Mouse (Mus musculus) naive thymus-derived CD4-positive, alpha-beta T cell, adult 2 months (primary cell): ENCODE results near the gene Tmem51.

Source experiments
- DNase-seq: peaks from one replicate; pipeline ENCODE4 v3.0.0-alpha.2; 2011; ENCODE audit warnings: low read depth

The Tmem51 gene

GRCm38 (mm10) chr4:142084131-142084899 lies at the start of gene Tmem51:
Gene Tmem51, minus strand, starts transcription at chr4:142084304.
- no peak for DNase-seq

DNA sequence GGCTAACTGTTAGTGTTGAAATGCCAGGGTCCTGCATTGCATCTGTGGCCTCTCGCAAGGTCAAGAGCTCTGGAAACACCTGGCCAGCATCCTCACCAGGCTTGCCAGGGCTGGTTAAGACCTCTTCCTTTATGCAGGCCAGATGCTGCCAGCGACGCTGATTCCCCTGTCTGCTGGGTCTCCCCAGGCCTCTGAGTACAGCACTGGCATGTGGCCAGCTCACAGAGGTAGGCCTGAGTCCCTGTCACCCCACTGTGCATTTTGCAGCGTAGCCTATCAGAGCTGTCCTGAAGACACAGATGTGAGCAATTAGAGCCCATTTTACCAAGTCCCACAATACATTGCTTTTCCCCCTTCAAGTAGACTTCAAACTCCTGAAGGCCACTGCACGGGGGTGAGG lies 46.1 kb upstream of the Tmem51 start:
- DNase-seq, result no peak

DNA sequence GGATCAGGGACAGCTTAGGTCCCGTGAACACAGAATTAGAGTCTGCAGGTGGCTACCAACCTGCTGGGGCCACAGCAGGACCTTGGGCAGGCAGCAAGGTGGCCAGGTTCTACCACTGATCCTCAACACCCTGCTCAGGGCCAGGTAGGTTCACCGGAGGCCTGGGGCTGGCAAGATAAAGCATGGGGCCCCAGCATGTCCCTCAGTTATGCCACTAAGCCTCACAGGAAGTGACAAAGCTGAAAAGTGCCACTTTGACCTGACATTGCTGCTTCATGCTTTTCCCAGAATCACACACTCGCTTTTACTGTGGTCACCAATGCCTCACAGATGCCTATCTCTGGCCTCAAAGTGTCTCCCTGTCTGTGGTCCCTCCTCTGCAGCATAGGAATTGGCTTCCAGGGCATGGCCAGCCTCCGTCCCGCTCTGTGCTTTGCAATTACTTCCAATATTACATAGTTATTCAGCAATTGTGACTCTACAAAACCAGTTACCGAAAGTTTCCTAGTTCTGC lies 43.2 kb upstream of the Tmem51 start:
- DNase-seq, result no peak

GRCm38 (mm10) chr4:142126641-142127274 lies 42.7 kb upstream of the Tmem51 start:
- DNase-seq, result no peak

DNA sequence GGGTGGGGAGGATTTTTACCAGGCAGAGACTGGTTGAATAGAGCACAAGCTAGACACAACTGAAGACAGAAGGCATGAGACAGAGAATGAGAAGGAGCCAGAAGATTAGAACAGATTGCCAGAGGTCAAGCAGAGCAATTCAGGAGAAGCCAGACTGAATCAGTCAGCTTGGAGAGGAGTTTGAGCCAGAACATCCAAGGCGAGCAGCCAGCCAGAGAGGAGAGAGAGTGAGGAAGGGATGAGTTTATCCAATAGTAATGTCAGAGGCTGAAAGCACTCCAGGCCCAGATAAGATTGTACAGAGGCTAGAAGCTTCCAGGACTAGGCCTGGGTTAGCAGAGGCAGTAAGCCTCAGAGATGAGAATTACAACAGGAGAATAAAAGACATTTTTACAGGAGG lies 37.1 kb upstream of the Tmem51 start:
- no peak for DNase-seq

DNA sequence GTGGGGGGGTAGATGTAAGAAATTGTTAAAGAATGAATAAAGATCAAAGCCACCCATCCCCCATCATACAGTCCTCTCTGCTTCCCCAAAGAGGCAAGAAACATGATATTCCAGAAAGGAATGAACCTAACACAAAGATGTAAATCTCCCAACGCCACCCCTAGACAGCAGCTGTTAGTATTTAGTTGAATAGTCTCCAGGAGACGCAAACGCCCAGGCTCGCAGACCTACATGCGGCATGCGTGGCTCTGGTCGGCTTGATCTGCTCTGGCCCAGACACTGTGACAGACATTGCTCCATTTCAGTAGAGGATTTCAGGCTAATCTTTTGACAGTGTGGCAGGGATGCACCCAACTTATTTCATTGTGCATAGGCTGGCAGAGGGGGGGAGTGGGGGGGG lies 34.4 kb upstream of the Tmem51 start:
- DNase-seq, result no peak

- DNase-seq, result no peak
Measured at GRCm38 (mm10) chr4:142117993-142118392, 33.9 kb upstream of the Tmem51 start.

- DNase-seq, result no peak
Measured at GRCm38 (mm10) chr4:142113306-142113705, 29.2 kb upstream of the Tmem51 start.

- DNase-seq, result no peak
Measured at GRCm38 (mm10) chr4:142103081-142103671, 19.1 kb upstream of the Tmem51 start.

DNA sequence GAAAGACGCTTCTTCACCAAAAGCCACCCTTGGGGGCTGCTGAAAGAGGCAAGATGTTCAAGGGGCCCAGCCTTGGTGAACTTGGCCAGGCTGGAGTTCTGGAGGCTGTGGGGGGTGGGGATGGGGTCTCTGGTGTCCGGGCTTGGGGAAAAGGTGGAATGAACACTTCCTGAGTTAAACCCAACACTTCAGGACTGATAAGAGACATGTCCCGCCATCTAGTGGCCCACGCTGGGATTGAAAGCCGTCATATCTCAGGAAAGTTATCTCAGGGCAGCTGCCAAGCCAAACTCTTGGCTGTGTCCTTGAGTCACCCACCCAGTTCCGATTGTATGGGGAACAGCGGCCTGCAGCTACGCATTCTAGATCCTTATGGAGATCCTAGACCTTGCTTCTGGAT lies 14.2 kb upstream of the Tmem51 start:
- DNase-seq, result no peak

GRCm38 (mm10) chr4:142097871-142098270 lies 13.8 kb upstream of the Tmem51 start:
- no peak for DNase-seq

DNA sequence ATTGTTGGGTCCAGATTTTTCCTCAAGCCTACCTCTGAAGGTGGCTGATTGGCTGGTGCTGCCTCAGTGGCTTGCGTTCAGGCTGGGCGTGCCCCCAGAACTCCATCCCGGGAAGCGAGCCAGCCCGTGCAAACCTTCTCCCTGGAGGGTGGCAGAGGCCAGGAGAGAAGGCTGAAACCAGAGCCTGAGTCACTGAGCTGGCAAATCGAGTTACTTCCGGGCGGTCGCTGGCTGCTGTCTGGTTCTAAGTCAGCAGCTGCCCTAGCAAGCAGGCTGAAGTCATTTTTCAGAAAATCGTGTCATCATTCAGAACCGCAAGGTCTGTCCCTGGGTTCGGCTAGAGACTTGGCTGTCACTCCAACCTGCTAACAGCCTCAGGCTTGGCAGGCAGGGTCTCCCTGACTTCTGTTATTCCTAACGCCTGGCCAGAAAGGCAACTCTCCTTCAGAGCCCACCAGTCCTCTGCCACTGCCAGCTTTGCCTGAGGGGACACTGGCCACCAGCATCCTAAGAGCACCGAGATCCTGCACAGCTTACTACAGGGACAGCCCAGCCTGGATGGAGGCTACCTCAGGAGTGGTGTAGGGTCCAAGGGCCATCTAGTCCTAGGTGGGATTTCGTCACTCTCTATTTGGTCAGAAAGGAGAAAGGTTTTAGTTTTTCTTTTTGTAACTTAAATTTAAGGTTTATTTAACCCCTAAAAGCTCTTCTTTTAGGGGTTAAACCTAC lies 11.6 kb upstream of the Tmem51 start:
- DNase-seq, result no peak

DNA sequence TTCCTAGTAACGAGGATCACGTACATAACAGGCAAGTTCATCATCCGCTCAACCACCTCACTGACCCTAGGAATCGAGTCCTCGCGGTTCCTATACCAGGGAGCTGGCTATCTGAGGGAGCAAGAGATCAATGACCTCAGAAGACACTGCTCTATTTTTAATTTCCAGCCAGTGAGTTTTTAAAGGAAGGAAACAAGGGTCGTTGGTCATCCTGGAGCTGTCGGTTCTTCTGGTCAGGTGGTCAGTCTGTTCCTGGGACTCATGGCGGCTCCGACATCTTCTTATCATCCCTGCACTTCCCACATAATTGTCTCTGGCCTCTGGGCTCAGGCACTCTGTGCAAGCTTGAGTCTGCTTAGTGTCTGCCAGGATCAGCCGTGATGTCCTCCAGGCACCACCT lies 10.3 kb upstream of the Tmem51 start:
- DNase-seq, result no peak

GRCm38 (mm10) chr4:142091100-142091499 lies 7.0 kb upstream of the Tmem51 start:
- DNase-seq, result no peak

GRCm38 (mm10) chr4:142089966-142090365 lies 5.9 kb upstream of the Tmem51 start:
- DNase-seq, result no peak

DNA sequence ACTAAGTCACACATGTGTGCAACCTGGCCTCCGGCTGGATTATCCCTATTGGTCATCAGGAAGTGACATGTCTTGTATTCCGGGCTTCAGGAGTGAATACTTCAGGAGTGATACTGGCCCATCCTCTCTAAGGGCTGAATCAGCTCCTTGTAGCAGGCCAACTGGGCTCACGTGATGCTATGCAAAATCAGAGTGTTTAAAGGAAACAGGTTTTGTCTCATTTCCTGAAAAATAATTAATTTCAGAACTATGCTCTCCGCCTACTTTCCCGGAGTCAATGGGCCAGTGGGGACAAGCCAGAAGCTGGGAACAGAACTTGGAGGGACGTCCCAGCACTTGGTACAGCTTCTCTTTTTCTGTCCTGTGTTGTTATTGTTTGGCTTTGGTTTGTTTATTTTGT lies 4.7 kb upstream of the Tmem51 start:
- no peak for DNase-seq

DNA sequence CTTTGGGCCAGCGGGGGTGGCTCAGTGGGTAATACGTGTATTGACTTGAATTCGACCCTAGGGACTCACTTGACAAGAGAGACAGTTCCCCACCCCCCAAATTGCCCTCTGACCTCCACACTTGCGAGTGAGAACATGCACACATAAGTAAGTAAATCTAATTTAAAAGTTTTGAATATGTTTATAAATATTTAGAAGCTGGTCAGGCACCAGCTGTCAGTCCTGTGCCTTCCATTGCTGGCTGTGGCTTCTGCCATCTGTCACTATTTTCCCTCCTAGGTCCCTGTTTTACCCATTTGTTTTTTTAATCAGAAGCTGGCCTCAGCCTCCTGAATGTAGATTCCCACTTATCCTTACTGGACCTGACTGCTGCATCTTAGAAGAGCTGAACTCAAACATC lies 4.3 kb upstream of the Tmem51 start:
- DNase-seq, result no peak

DNA sequence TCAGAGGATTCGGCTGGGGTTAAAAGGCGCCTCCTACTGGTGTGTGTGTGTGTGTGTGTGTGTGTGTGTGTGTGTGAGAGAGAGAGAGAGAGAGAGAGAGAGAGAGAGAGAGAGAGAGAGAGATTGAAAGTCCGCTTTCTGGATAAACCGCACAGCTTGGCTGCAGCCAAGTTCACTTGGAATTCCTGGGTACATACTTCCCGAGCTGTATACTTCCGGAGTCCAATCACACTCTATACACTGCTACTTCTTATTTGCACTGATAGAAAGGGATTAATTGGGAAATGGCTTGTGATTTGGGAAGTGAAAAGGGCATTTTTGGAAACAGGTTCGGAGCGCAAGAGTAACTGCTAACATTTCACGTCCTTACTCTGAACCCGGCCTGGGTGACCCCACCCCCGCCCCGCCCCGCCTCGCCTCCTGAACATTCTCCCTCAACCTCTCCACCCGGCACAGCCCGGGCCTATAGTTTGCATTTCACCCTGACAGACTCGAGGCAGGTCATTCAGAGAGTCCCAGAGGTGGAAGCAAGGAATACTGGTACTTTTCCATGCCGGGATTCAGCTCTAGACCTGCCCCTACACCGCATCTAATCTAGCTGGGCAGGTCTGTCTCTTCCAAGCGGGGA lies 946 bp upstream of the Tmem51 start:
- DNase-seq, result no peak

DNA sequence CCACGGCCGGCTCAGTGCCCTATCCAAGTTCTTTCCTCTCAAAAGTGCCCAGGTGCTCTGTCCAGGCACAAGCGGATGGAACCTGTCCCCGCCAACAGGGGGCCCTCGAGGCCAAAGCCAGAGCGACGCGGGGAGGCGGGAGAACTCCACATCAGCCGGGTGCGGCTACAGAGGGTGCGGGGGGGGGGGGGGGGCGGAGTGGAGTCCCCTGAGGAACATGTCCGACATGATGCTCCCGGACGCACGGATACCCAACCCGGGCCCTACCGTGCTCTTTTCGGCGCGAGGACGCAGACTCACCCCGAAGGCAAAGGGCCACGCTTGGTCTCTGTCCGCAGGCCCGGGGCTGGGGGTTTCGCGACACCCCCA lies 358 bp downstream of the Tmem51 start:
- DNase-seq, result peak; percentile 13

DNA sequence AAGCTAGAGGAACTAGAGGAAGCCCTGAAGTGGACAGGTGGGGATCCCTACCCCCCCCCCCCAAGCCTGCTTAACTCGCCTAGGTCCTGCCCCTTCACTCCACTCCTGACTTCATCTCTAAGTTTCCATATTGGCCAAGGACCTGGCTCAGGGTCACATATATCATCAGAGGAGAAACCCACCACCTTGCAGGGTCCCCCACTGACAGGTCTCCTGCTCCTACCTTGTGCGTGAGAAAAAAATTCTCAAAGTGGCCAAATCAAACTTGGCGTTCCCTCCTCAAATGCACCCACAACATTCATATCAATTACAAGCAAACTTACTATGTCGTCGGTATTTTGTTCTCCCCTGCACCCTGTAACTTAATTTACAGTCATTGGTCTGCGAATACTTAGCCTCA lies 911 bp downstream of the Tmem51 start:
- DNase-seq, result no peak

DNA sequence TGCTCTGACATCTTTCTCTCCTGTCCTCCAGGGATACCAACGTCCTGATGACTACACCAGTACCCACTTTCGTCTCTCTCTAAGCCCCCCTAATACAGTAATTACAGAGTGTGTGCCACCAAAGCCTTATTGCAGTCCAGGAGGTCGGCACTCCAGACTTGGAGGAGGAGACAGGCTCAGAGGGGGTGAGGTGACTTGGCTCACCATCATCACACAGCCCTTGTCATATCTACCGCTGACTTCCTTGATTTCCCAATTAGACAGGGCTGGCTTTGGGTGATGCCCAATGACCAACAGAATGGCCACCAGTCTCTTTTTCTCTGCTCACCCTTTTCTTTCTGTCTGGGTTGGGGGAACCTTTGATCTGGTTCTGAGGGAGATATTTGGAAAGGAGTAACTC lies 1.4 kb downstream of the Tmem51 start:
- DNase-seq, result no peak

- DNase-seq, result no peak
Measured at GRCm38 (mm10) chr4:142081631-142082283, 2.3 kb downstream of the Tmem51 start.
